Mouse (Mus musculus) midbrain, postnatal 0 days (tissue): ENCODE measurements around the gene Ism2. TPM values are rescaled to one million over a fixed set of nuclear protein-coding genes. Genes with fewer than 3 reads are reported as not detected.

Experiments
- ATAC-seq: fragments of 200-750 bp; cut with Nextera tagmentation; 2 replicates; pipeline ENCODE4 v1.8.0; 2017; ENCODE audit warnings: moderate number of reproducible peaks, mild to moderate bottlenecking, moderate TSS enrichment, moderate library complexity; ENCODE audit not compliant: low FRiP score
- DNase-seq: peaks from one replicate; pipeline ENCODE4 v3.0.0-alpha.2; 2015; ENCODE audit warnings: low spot score
- H3K27ac ChIP-seq: fragments of 300-500 bp; sonication (generic); 2 replicates; pipeline ENCODE4 v1.5.1; 2014; ENCODE audit warnings: low read depth, mild to moderate bottlenecking, low read length, mixed read lengths
- H3K27me3 ChIP-seq: fragments of 300-500 bp; sonication (generic); 2 replicates; pipeline ENCODE4 v1.6.1; 2014; ENCODE audit warnings: low read length, control low read depth, mixed read lengths; ENCODE audit not compliant: insufficient read depth
- H3K36me3 ChIP-seq: fragments of 300-500 bp; sonication (generic); 2 replicates; pipeline ENCODE4 v1.6.1; 2014; ENCODE audit warnings: low read length, control low read depth, mixed read lengths; ENCODE audit not compliant: insufficient read depth
- H3K4me1 ChIP-seq: fragments of 300-500 bp; sonication (generic); 2 replicates; pipeline ENCODE4 v1.6.1; 2014; ENCODE audit warnings: mild to moderate bottlenecking, control low read depth, antibody characterized with exemption, low read length, mixed read lengths; ENCODE audit not compliant: insufficient read depth
- H3K4me2 ChIP-seq: fragments of 300-500 bp; sonication (generic); 2 replicates; pipeline ENCODE4 v1.6.1; 2014; ENCODE audit warnings: low read depth, mild to moderate bottlenecking, low read length, mixed read lengths; ENCODE audit not compliant: poor library complexity, severe bottlenecking
- H3K4me3 ChIP-seq: fragments of 300-500 bp; sonication (generic); 2 replicates; pipeline ENCODE4 v1.5.1; 2014; ENCODE audit warnings: low read depth, mild to moderate bottlenecking, low read length, moderate library complexity
- H3K9ac ChIP-seq: fragments of 300-500 bp; sonication (generic); replicated peaks from 2 replicates; pipeline ENCODE4 v1.6.1; 2014; ENCODE audit warnings: mild to moderate bottlenecking, low read length, moderate library complexity, mixed read lengths; ENCODE audit not compliant: poor library complexity, severe bottlenecking
- H3K9me3 ChIP-seq: fragments of 300-500 bp; sonication (generic); 2 replicates; pipeline ENCODE4 v1.6.1; 2016; ENCODE audit warnings: low read length, control low read depth
- CTCF ChIP-seq: IDR thresholded peaks from 2 replicates; pipeline ENCODE4 v1.5.1; 2016; ENCODE audit warnings: antibody characterized with exemption, mild to moderate bottlenecking
- WGBS: fragments of 180-500 bp; shearing (Covaris S2); extraction: QIAGEN DNeasy Blood & Tissue Kit; methylation state at CpG from one replicate; pipeline ENCODE4 v1.1.7; 2014; 5-methylcytosine and 5-hydroxymethylcytosine counted together
- microRNA-seq: library from miRNA; unstranded; fragments of <30 nt; microRNA quantifications from one replicate; pipeline ENCODE4, GENCODE M21; 2016; ENCODE audit warnings: borderline number of aligned reads
- polyA plus RNA-seq: library from polyadenylated mRNA; unstranded; fragments of >200 nt; fragmentation: Nextera tagmentation; extraction: Ambion mirVana; gene quantifications from 2 replicates; pipeline ENCODE4 v1.2.1, GENCODE M21; 2015
- total RNA-seq: library from RNA; depleted of rRNA; stranded (reverse); fragments of >200 nt; gene quantifications from 2 replicates; pipeline ENCODE4 v1.2.3, GENCODE M21; 2014; rRNA removed

Gene Ism2
- total and polyA plus RNA-seq, 2 experiments from 2014 or later = 1.3 to 1.6 TPM

DNA sequence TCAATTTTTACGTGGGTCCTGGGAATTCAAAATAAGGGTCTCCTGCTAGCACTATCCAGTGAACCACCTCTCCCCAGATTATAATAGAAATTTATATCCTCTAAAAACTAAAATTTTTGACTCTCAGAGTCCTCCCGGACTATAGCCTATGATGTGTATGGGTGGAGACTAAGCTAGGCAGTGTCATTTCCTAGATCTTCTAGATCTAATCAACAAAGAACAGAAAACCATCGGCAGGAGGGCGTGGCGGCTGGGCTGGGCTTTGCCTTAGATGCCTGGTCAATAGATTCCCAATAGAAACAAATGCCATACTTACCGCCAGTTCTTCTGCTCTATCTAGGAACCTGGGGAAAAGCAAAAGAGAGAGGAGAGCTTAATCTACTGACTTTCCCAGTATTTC, 49.3 kb downstream of the Ism2 start:
- no peak for TF ChIP-seq CTCF
- WGBS = 96% methylated on average over 6 of the region's 6 CpGs
- H3K36me3 ChIP-seq = peaks cover 76% of the 10 kb centered on the region

DNA sequence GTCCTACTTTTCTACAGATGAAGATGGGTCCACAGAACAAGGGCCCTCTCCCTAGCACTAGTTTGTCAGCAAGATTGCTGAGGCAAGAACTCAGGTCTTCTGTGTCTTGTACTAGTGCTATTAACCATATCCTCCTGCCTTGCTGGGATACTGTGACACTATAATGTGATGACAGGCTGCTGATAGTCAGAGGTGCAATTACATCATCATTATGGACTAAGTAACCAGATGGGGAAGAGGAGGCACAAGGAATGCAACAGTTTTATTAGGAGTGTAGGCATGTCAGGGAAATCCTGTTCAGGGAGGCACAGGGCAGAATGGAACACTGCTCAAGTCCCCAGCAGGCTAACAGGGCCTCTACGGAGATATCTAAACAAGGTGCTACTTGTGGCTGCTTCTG, 60.9 kb downstream of the Ism2 start, which contains the start of gene Noxred1:
Noxred1 (minus strand) TSS at position 101 of the 400 bp plus-strand sequence.
- no peaks in the 10 kb centered on the region for H3K9me3 ChIP-seq
- H3K4me1 ChIP-seq = no peaks in the 10 kb centered on the region
- no peak for TF ChIP-seq CTCF
- no peak within 1 kb of the TSS for H3K27ac ChIP-seq
- no peak within 1 kb of the TSS for H3K9ac ChIP-seq
- H3K36me3 ChIP-seq = peaks cover 41% of the 10 kb centered on the region
- DNase-seq = no peak
- no peak within 1 kb of the TSS for H3K4me2 ChIP-seq
- 89% methylated on average over 1 of the region's 1 CpGs for WGBS
- H3K27me3 ChIP-seq = no peaks in the 10 kb centered on the region
- H3K4me3 ChIP-seq = no peak within 1 kb of the TSS
- no peak for ATAC-seq

More for the DNA sequence above, 49.3 kb downstream of the Ism2 start:
- H3K4me3 ChIP-seq = no peak overlapping the region
- H3K27ac ChIP-seq = no peak overlapping the region
- no peaks in the 10 kb centered on the region for H3K9me3 ChIP-seq
- H3K9ac ChIP-seq = no peak overlapping the region
- H3K4me2 ChIP-seq = no peak overlapping the region
- no peaks in the 10 kb centered on the region for H3K27me3 ChIP-seq
- DNase-seq = no peak
- no peaks in the 10 kb centered on the region for H3K4me1 ChIP-seq
- ATAC-seq = no peak

GRCm38 (mm10) chr12:87236882-87237483, 62.5 kb downstream of the Ism2 start:
- no peaks in the 10 kb centered on the region for H3K27me3 ChIP-seq
- no peaks in the 10 kb centered on the region for H3K4me1 ChIP-seq
- H3K9ac ChIP-seq = no peak overlapping the region
- 89% methylated on average over 5 of the region's 5 CpGs for WGBS
- H3K36me3 ChIP-seq = peaks cover 34% of the 10 kb centered on the region
- no peak for TF ChIP-seq CTCF
- H3K4me3 ChIP-seq = no peak overlapping the region
- H3K9me3 ChIP-seq = no peaks in the 10 kb centered on the region
- ATAC-seq (no peak), DNase-seq (no peak)
- H3K27ac ChIP-seq = no peak overlapping the region
- no peak overlapping the region for H3K4me2 ChIP-seq

GRCm38 (mm10) chr12:87230379-87230895, 69.1 kb downstream of the Ism2 start:
- TF ChIP-seq CTCF = no peak
- Histone ChIP-seq H3K27me3 (no peaks in the 10 kb centered on the region), H3K27ac (no peak overlapping the region), H3K9me3 (no peaks in the 10 kb centered on the region), H3K4me3 (no peak overlapping the region), H3K9ac (no peak overlapping the region), H3K4me1 (no peaks in the 10 kb centered on the region), H3K36me3 (no peaks in the 10 kb centered on the region), H3K4me2 (no peak overlapping the region)
- DNase-seq (no peak), ATAC-seq (no peak)

DNA sequence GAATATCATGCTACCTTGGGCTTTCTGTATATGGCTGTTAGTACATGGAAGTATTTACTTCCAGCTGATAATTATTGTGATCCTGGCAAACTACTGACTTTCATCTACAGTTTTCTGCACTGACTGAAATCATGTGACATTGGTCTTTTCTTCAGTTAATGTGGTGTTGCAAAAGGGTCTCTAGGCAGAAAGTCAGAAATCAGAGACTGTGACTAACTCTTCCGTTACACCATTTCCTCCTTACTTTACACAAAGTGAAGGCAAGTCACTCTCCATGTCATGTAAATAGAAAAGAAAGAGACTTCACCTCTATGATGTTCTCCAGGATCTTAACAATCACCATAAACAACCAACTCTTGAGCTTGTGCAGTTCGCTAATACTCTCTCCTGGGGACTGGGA, 69.9 kb downstream of the Ism2 start:
- DNase-seq = no peak
- Histone ChIP-seq H3K27ac (no peak overlapping the region), H3K9ac (no peak overlapping the region), H3K4me1 (no peaks in the 10 kb centered on the region), H3K9me3 (no peaks in the 10 kb centered on the region), H3K4me3 (no peak overlapping the region), H3K4me2 (no peak overlapping the region), H3K36me3 (no peaks in the 10 kb centered on the region), H3K27me3 (no peaks in the 10 kb centered on the region)
- WGBS = 87% methylated on average over 2 of the region's 2 CpGs
- no peak for ATAC-seq
- TF ChIP-seq CTCF = no peak

Small RNA genes lying within 50 kb of the gene (microRNA-seq; reads per million reads assigned to microRNA genes)
- not detected for gene Gm47293

Other genes with a start within 250 kb of the Ism2 start
- gene Ngb, start 197.2 kb downstream of the Ism2 start, total RNA-seq = 15.7 and 17.4 TPM in 2 replicates
- 16.7 and 17.3 TPM in 2 replicates for gene Ngb, start 197.2 kb downstream of the Ism2 start, polyA plus RNA-seq
- gene Gstz1, start 152.5 kb downstream of the Ism2 start, total RNA-seq = 58.1 and 60.7 TPM in 2 replicates
- gene Gstz1, start 152.5 kb downstream of the Ism2 start, polyA plus RNA-seq = 44.9 and 49.3 TPM in 2 replicates
- 29.8 and 35.0 TPM in 2 replicates for gene Pomt2, start 151.7 kb downstream of the Ism2 start, total RNA-seq
- 13.2 and 13.8 TPM in 2 replicates for gene Pomt2, start 151.7 kb downstream of the Ism2 start, polyA plus RNA-seq
- gene Samd15, start 100.0 kb downstream of the Ism2 start, total RNA-seq = 0.55 and 0.61 TPM in 2 replicates
- 1.9 and 3.1 TPM in 2 replicates for gene Samd15, start 100.0 kb downstream of the Ism2 start, polyA plus RNA-seq
- 17.5 and 19.8 TPM in 2 replicates for gene Tmed8, start 99.3 kb downstream of the Ism2 start, total RNA-seq
- gene Tmed8, start 99.3 kb downstream of the Ism2 start, polyA plus RNA-seq = 3.6 and 4.4 TPM in 2 replicates
- 0.88 and 2.2 TPM in 2 replicates for gene Noxred1, start 61.0 kb downstream of the Ism2 start, total RNA-seq
- gene Noxred1, start 61.0 kb downstream of the Ism2 start, polyA plus RNA-seq = 0.30 and 0.36 TPM in 2 replicates
- gene Vipas39, start 33.4 kb downstream of the Ism2 start, total RNA-seq = 59.4 and 61.5 TPM in 2 replicates
- gene Vipas39, start 33.4 kb downstream of the Ism2 start, polyA plus RNA-seq = 48.7 and 51.2 TPM in 2 replicates
- gene Ahsa1, start 33.2 kb downstream of the Ism2 start, total RNA-seq = 113 and 116 TPM in 2 replicates
- 169 and 182 TPM in 2 replicates for gene Ahsa1, start 33.2 kb downstream of the Ism2 start, polyA plus RNA-seq
- 41.5 and 49.8 TPM in 2 replicates for gene Sptlc2, start 88.7 kb upstream of the Ism2 start, total RNA-seq
- 86.6 and 99.6 TPM in 2 replicates for gene Sptlc2, start 88.7 kb upstream of the Ism2 start, polyA plus RNA-seq
- 38.9 and 58.2 TPM in 2 replicates for gene Slirp, start 144.2 kb upstream of the Ism2 start, total RNA-seq
- 181 and 194 TPM in 2 replicates for gene Slirp, start 144.2 kb upstream of the Ism2 start, polyA plus RNA-seq
- 20.3 and 28.7 TPM in 2 replicates for gene Alkbh1, start 144.3 kb upstream of the Ism2 start, total RNA-seq
- gene Alkbh1, start 144.3 kb upstream of the Ism2 start, polyA plus RNA-seq = 31.5 and 36.8 TPM in 2 replicates
- gene Snw1, start 172.6 kb upstream of the Ism2 start, total RNA-seq = 36.0 and 37.8 TPM in 2 replicates
- gene Snw1, start 172.6 kb upstream of the Ism2 start, polyA plus RNA-seq = 82.7 and 87.9 TPM in 2 replicates
- not detected in 2 replicates for gene Gm5788, start 195.0 kb upstream of the Ism2 start, total RNA-seq
- gene Gm5788, start 195.0 kb upstream of the Ism2 start, polyA plus RNA-seq = not detected in 2 replicates
- not detected in 2 replicates for gene Gm8300, start 214.6 kb upstream of the Ism2 start, total RNA-seq
- not detected in 2 replicates for gene Gm8300, start 214.6 kb upstream of the Ism2 start, polyA plus RNA-seq